Mouse (Mus musculus) stomach, embryonic 14.5 days (tissue): ENCODE measurements around the gene Khnyn. TPM values are rescaled to one million over a fixed set of nuclear protein-coding genes. Genes with fewer than 3 reads are reported as not detected.

Source experiments
- ATAC-seq: fragments of 200-750 bp; cut with Nextera tagmentation; 2 replicates; pipeline ENCODE4 v1.8.0; 2017; ENCODE audit warnings: low read depth, moderate TSS enrichment; ENCODE audit not compliant: insufficient number of reproducible peaks, insufficient read depth, low FRiP score
- H3K27ac ChIP-seq: fragments of 300-500 bp; sonication (generic); 2 replicates; pipeline ENCODE4 v1.5.1; 2014; ENCODE audit warnings: mild to moderate bottlenecking, low read length, moderate library complexity, mixed read lengths
- H3K27me3 ChIP-seq: fragments of 300-500 bp; sonication (generic); 2 replicates; pipeline ENCODE4 v1.6.1; 2014; ENCODE audit warnings: low read length, control low read depth, mixed read lengths; ENCODE audit not compliant: control insufficient read depth, insufficient read depth
- H3K36me3 ChIP-seq: fragments of 300-500 bp; sonication (generic); 2 replicates; pipeline ENCODE4 v1.6.1; 2014; ENCODE audit warnings: mild to moderate bottlenecking, control low read depth, low read length, moderate library complexity, mixed read lengths; ENCODE audit not compliant: control insufficient read depth, insufficient read depth
- H3K4me1 ChIP-seq: fragments of 300-500 bp; sonication (generic); 2 replicates; pipeline ENCODE4 v1.6.1; 2014; ENCODE audit warnings: low read length, control low read depth, mixed read lengths; ENCODE audit not compliant: control insufficient read depth, insufficient read depth
- H3K4me2 ChIP-seq: fragments of 300-500 bp; sonication (generic); replicated peaks from 2 replicates; pipeline ENCODE4 v1.6.1; 2014; ENCODE audit warnings: low read depth, low read length, control low read depth
- H3K4me3 ChIP-seq: fragments of 300-500 bp; sonication (generic); 2 replicates; pipeline ENCODE4 v1.5.1; 2014; ENCODE audit warnings: low read depth, low read length, control low read depth
- H3K9ac ChIP-seq: fragments of 300-500 bp; sonication (generic); replicated peaks from 2 replicates; pipeline ENCODE4 v1.6.1; 2014; ENCODE audit warnings: low read depth, mild to moderate bottlenecking, control low read depth, low read length, moderate library complexity, mixed read lengths
- H3K9me3 ChIP-seq: fragments of 300-500 bp; sonication (generic); 2 replicates; pipeline ENCODE4 v1.6.1; 2016; ENCODE audit warnings: low read depth, low read length, control low read depth; ENCODE audit not compliant: control insufficient read depth
- WGBS: fragments of 180-500 bp; shearing (Covaris S2); extraction: QIAGEN DNeasy Blood & Tissue Kit; methylation state at CpG from one replicate; pipeline ENCODE4 v1.1.7; 2014; 5-methylcytosine and 5-hydroxymethylcytosine counted together
- polyA plus RNA-seq: library from polyadenylated mRNA; unstranded; fragments of >200 nt; fragmentation: Nextera tagmentation; extraction: Ambion mirVana; gene quantifications from 2 replicates; pipeline ENCODE4 v1.2.1, GENCODE M21; 2014

Gene Khnyn
- polyA plus RNA-seq, 1 experiment from 2014 or later: 10.4 TPM

DNA sequence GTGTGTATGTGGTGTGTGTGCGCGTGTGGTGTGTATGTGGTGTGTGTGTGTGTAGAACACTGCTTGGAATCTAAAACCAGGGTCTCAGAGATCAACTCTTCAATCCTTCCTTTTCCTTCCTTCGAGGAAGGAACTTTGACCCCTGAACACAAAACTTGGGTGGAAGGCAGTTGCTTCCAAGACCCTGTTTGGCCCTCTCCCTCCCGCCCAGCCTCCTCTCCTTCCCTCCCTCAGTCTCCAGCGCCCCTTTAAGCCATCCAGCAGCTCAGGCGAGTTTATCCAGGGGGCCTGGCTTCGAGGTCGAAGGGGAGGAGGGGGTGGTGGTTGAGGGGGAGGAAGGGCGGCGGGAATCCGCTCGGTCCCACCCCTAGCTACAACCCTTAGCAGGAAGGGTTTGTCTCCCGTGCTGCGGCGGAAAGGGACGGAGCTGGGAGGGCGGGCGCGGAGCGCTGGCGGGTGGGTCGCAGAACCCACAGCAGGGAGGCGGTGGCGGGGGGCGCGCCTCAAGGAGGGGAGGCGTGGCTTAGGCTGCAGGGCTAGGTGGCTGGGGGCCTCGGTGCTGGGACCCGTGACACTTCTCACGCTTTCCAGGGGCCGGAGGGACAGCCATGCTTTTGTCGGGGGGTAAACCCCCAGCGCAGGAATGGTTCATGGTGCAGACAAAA, 31.0 kb upstream of the Khnyn start, which contains the start of gene Nynrin:
Nynrin (plus strand) TSS at position 390 of the 665 bp plus-strand sequence.
- Histone ChIP-seq H3K9ac (peak within 1 kb of the TSS; percentile 90), H3K9me3 (no peaks in the 10 kb centered on the region), H3K27me3 (no peaks in the 10 kb centered on the region), H3K4me2 (peak within 1 kb of the TSS; percentile 58), H3K27ac (peak within 1 kb of the TSS; percentile 96), H3K4me3 (peak within 1 kb of the TSS; percentile 78), H3K36me3 (peaks cover 11% of the 10 kb centered on the region; the same call in 1 of the 2 replicates), H3K4me1 (peaks cover 39% of the 10 kb centered on the region)
- ATAC-seq: peak; percentile 90
- WGBS: 1% methylated on average over 33 of the region's 33 CpGs

DNA sequence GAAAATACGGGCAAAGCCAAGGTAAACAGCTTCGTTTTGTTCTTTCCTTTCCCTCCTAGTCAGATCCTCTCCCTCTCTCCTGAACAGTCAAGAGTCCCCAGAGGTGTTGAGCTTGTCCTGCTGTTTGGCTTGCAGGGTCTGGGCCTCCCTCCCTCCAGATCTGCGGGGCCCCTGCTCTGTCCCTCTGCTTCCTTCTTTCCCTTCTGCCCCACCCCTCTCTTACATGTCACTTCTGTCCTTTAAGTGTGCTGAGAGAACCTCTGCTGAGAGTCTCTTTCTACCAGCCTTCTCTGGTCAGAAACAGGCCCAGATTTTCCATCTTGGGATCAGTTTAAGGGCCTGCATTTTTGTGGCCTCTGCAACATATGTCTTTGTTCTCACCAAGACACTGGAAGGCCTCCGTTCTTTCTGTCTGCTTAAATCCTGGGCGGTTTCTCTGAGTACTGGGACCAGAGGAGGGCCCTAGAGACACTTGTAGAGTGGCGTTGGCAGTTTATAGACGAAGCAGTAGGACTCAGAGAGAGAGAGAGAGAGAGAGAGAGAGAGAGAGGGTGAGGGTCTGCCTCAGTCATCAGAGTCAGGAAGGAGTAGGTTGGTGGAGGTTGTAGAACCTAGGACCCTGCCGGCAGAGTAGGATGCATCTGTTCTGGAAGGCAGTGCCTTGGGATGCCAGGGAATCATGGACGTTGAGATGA, 30.2 kb upstream of the Khnyn start:
- Histone ChIP-seq H3K4me3 (peak overlapping the region; percentile 78), H3K9ac (peak overlapping the region; percentile 90), H3K36me3 (peaks cover 11% of the 10 kb centered on the region; the same call in 1 of the 2 replicates), H3K27me3 (no peaks in the 10 kb centered on the region), H3K27ac (peak overlapping the region; percentile 96), H3K4me1 (peaks cover 39% of the 10 kb centered on the region), H3K9me3 (no peaks in the 10 kb centered on the region), H3K4me2 (peak overlapping the region; percentile 58)
- ATAC-seq: peak; percentile 7; the same call in 1 of the 2 replicates
- 0% methylated on average over 9 of the region's 9 CpGs for WGBS

DNA sequence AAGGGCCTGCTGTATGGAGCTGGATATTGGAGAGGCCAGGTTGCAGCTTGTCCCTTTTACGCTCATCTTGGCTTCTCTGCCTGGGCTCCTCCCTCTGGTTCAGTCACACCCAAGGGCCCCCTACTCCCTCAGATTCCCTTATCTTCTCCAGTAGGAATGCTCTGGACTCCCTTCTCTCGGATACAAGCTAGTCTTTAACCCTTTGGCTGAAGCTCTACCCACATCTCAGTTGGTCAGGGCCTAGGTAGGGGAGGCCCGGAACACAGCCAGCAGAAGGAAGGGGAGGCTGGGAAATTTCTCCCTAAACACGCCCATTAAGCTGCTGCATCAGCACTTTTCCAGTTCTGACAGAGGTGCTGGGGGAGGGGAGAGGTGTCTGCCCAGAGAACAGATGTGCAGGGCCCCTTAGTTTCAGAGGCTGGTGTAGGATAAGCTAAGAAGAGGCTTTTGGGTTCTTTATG, 29.6 kb upstream of the Khnyn start:
- no peaks in the 10 kb centered on the region for H3K9me3 ChIP-seq
- H3K4me3 ChIP-seq: peak overlapping the region; percentile 78
- H3K27ac ChIP-seq: peak overlapping the region; percentile 96
- WGBS: 2% methylated on average over 4 of the region's 4 CpGs
- peak; percentile 40 for ATAC-seq
- H3K4me1 ChIP-seq: peaks cover 42% of the 10 kb centered on the region
- peaks cover 11% of the 10 kb centered on the region; the same call in 1 of the 2 replicates for H3K36me3 ChIP-seq
- no peaks in the 10 kb centered on the region for H3K27me3 ChIP-seq
- H3K4me2 ChIP-seq: peak overlapping the region; percentile 58
- peak overlapping the region; percentile 90 for H3K9ac ChIP-seq

DNA sequence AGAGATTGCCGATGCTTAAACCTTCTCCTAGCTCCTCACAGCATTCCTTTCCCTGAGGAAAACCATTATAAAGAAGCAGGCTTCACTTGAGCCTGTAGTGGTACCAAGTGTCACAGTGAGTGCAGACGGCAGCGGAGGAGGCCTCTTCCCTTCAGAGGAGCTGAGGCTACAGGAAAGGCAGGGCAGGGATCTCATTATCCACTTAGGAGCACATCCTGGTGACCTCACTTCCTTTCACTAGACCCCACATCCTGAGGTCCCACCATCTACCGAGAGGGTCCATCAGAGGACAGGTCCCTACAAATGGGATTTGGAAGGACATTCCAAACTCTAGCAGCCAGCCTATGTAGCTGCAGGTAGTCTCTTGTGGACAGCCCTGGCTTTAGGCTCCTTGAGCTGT, 27.2 kb upstream of the Khnyn start:
- peaks cover 11% of the 10 kb centered on the region; the same call in 1 of the 2 replicates for H3K36me3 ChIP-seq
- peak overlapping the region; percentile 58 for H3K4me2 ChIP-seq
- no peaks in the 10 kb centered on the region for H3K9me3 ChIP-seq
- H3K4me1 ChIP-seq: peaks cover 50% of the 10 kb centered on the region
- no peaks in the 10 kb centered on the region for H3K27me3 ChIP-seq
- H3K27ac ChIP-seq: no peak overlapping the region
- no peak for ATAC-seq
- no peak overlapping the region for H3K9ac ChIP-seq
- 42% methylated on average over 4 of the region's 4 CpGs for WGBS
- H3K4me3 ChIP-seq: 0 out of 2 replicates have a peak overlapping the region, but pooled peaks have one; percentile 3

DNA sequence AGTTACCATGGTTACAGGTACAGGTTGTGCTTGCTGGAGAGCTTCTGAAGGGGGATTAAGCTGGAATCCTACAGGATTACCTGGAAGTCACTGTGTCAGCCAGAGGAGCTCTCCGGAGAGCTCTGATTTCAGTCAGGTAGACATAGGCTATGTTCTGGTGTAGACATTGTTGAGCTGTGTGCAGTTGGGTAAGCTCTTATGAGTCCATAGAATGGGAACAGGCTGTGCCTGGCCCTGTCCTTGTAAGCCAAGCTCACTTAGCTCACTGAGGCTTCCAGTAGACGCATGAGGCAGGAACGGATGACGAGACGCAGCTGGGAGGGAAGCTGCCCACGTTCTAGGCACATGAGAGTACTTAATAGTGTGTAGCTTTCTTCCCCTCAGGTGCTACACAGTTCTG, 22.6 kb upstream of the Khnyn start:
- H3K9me3 ChIP-seq: no peaks in the 10 kb centered on the region
- H3K27me3 ChIP-seq: no peaks in the 10 kb centered on the region
- H3K4me3 ChIP-seq: no peak overlapping the region
- peak overlapping the region; percentile 48; the same call in 1 of the 2 replicates for H3K27ac ChIP-seq
- H3K9ac ChIP-seq: no peak overlapping the region
- peaks cover 36% of the 10 kb centered on the region; the same call in 1 of the 2 replicates for H3K4me1 ChIP-seq
- H3K4me2 ChIP-seq: no peak overlapping the region
- WGBS: 37% methylated on average over 6 of the region's 6 CpGs
- peaks cover 44% of the 10 kb centered on the region for H3K36me3 ChIP-seq
- no peak for ATAC-seq

DNA sequence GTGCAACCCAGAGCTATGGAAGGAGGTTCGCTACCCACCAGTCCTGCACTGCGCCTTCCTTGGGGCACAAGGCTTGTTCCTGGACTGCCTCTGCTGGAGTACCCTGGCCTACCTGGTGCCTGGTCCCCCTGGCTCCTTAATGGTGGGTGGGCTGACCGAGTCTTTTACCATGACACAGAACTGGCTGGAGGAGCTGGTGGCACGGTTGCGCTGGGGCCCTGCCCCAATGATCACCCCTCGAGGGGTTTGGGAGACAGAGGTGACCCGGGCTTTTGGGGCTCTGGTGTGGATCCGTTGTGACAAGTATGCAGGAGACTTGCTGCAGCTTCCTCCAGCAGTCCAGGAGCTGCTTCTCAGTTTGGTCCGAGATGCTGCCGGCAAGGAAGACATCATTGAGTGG, 21.8 kb upstream of the Khnyn start:
- H3K9ac ChIP-seq: no peak overlapping the region
- no peak overlapping the region for H3K4me2 ChIP-seq
- no peaks in the 10 kb centered on the region for H3K9me3 ChIP-seq
- no peaks in the 10 kb centered on the region for H3K27me3 ChIP-seq
- H3K36me3 ChIP-seq: peaks cover 41% of the 10 kb centered on the region
- no peak overlapping the region for H3K4me3 ChIP-seq
- ATAC-seq: no peak
- H3K4me1 ChIP-seq: peaks cover 29% of the 10 kb centered on the region; the same call in 1 of the 2 replicates
- H3K27ac ChIP-seq: no peak overlapping the region
- WGBS: 94% methylated on average over 10 of the region's 10 CpGs

DNA sequence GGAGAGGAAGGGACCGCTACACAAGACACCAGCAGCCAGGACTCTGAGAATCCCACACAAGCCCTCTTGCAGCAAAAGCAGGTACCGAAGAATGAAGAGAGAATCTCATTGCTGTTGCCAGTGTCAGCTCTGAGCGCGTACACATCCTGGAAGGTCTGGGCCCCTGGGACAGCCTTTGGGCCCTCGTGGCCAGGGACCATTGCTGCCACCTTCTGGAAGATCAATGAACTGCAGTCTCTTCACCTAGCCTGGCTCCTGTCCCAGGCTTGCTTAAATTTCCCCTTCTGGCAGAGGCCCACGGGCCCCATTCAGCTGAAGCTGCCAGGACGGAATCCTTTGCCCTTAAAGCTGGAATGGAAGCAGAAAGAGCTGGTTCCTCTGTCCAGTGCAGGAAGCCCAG, 21.0 kb upstream of the Khnyn start:
- ATAC-seq: peak; percentile 54; the same call in 1 of the 2 replicates
- Histone ChIP-seq H3K9me3 (no peaks in the 10 kb centered on the region), H3K27ac (no peak overlapping the region), H3K4me1 (peaks cover 25% of the 10 kb centered on the region; the same call in 1 of the 2 replicates), H3K27me3 (no peaks in the 10 kb centered on the region), H3K4me2 (no peak overlapping the region), H3K9ac (no peak overlapping the region), H3K4me3 (no peak overlapping the region), H3K36me3 (peaks cover 46% of the 10 kb centered on the region)
- 26% methylated on average over 7 of the region's 7 CpGs for WGBS

DNA sequence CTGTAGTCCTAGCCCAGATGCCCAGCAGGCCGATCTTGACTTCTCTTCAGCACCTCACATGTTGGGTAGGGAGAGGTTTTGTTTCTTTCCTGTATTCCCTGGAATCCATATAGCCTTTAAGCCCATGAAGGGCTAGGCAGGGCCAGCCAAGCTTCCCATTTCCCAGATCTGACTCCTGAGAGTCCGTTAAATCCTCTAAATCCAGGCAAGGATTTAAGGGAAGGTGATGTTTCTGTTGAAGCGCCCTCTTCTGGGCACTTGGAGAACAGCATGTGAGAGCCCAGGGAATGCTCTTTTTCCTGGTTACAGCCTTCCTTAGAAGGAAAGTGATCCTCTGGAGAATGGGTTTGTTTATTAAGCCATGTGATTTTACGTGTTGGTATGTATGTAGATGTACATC, 17.8 kb upstream of the Khnyn start:
- Histone ChIP-seq H3K27me3 (no peaks in the 10 kb centered on the region), H3K4me1 (peaks cover 9% of the 10 kb centered on the region; the same call in 1 of the 2 replicates), H3K4me3 (no peak overlapping the region), H3K4me2 (no peak overlapping the region), H3K36me3 (peaks cover 74% of the 10 kb centered on the region), H3K27ac (no peak overlapping the region), H3K9me3 (no peaks in the 10 kb centered on the region), H3K9ac (no peak overlapping the region)
- WGBS: 34% methylated on average over 4 of the region's 4 CpGs
- ATAC-seq: no peak
